In genomic region chr5:92195716-92196115, GRCm38 (mm10) we compare ENCODE assay signal across 10 mouse cellular contexts. TPM values are rescaled to one million over a fixed set of nuclear protein-coding genes. Genes with fewer than 3 reads are reported as not detected.
DNase-seq lines count a peak whose midpoint lies in the region; ATAC-seq and TF ChIP-seq lines count a peak whose summit lies in the region.
"Not testable (repeated sequence)": the region's sequence is repeated elsewhere in the genome, so short reads cannot be mapped to it uniquely, and the experiment has no call there.
"Had no signal": no experiment of that assay in that cellular context is flagged by ENCODE, and none has a peak within 500 bp of the region (broad histone marks: within the 10 kb centered on the region; RNA-seq: fewer than 3 reads in every experiment).

No protein-coding gene starts in this region.

- H3K4me2 ChIP-seq in forebrain, embryonic 14.5 days (ENCODE audit: low read length); hindbrain, embryonic 14.5 days (replicated peaks): not testable (repeated sequence)

- WGBS in forebrain, embryonic 14.5 days: 58% methylated on average over 2 of the region's 2 CpGs
- 46% methylated on average over 2 of the region's 2 CpGs for WGBS in hindbrain, embryonic 14.5 days

- H3K36me3 ChIP-seq in forebrain, embryonic 14.5 days (ENCODE audit: control insufficient read depth, insufficient read depth, low read length): peaks cover 74% of the 10 kb centered on the region
- peaks cover 71% of the 10 kb centered on the region for H3K36me3 ChIP-seq in hindbrain, embryonic 14.5 days (replicated peaks; ENCODE audit: control insufficient read depth, insufficient read depth)

- not testable (repeated sequence) for ATAC-seq in forebrain, embryonic 14.5 days
- ATAC-seq in hindbrain, embryonic 14.5 days (ENCODE audit: low FRiP score): 0 out of 2 replicates have a peak, but pooled peaks have one; percentile 67

- H3K27me3 ChIP-seq in forebrain, embryonic 14.5 days (replicated peaks; ENCODE audit: control insufficient read depth, insufficient read depth, low read length); hindbrain, embryonic 14.5 days (ENCODE audit: control insufficient read depth, insufficient read depth, low read length): not testable (repeated sequence)

- not testable (repeated sequence) for H3K9me3 ChIP-seq in forebrain, embryonic 14.5 days (replicated peaks; ENCODE audit: control insufficient read depth, low read length); hindbrain, embryonic 14.5 days (ENCODE audit: control insufficient read depth, low read length)

- not testable (repeated sequence) for H3K4me1 ChIP-seq in forebrain, embryonic 14.5 days (ENCODE audit: control insufficient read depth, insufficient read depth, low read length); hindbrain, embryonic 14.5 days (replicated peaks; ENCODE audit: control insufficient read depth, insufficient read depth, low read length)

- H3K9ac ChIP-seq in forebrain, embryonic 14.5 days (ENCODE audit: low read length); hindbrain, embryonic 14.5 days: not testable (repeated sequence)

- TF ChIP-seq CTCF in layer of hippocampus, adult 2 months (conservative IDR thresholded peaks at IDR 0.05): peak; percentile 80

- DNase-seq in NIH3T3 (ENCODE audit: low read depth): peak; percentile 59
- DNase-seq in cerebellum, adult 18-20 months: peak; percentile 18 to 27
- DNase-seq in forebrain, embryonic 14.5 days (ENCODE audit: low spot score): peak; percentile 46
- peak; percentile 67 for DNase-seq in hindbrain, embryonic 14.5 days (ENCODE audit: low spot score)
- DNase-seq in layer of hippocampus, adult 2 months (ENCODE audit: low spot score in 2 of 2): peak in 1 of 2 experiments; percentile 21
- peak; percentile 57 for DNase-seq in lung, postnatal 10 days
- peak; percentile 36 for DNase-seq in retina, postnatal 1 day

- H3K27ac ChIP-seq in forebrain, embryonic 14.5 days (ENCODE audit: low read depth, low read length); hindbrain, embryonic 14.5 days; layer of hippocampus, adult 2 months: not testable (repeated sequence)

- H3K4me3 ChIP-seq in forebrain, embryonic 14.5 days (ENCODE audit: low read depth, low read length); hindbrain, embryonic 14.5 days (replicated peaks; ENCODE audit: low read length); layer of hippocampus, adult 2 months: not testable (repeated sequence)

RNA-seq across cellular contexts. Expression of gene U90926, which starts 19.5 kb away (rescaled TPM):
- not detected in 2 replicates for polyA plus RNA-seq in forebrain, embryonic 14.5 days (2014; fragmentation: Nextera tagmentation; extraction: Ambion mirVana)
- polyA plus RNA-seq in hindbrain, embryonic 14.5 days (2014; fragmentation: Nextera tagmentation; extraction: Ambion mirVana): not detected in 2 replicates
- total RNA-seq in layer of hippocampus, adult 2 months (2021): not detected
- total RNA-seq: heart, postnatal 25 days had no signal
- polyA plus RNA-seq: embryonic facial prominence, embryonic 12.5 days; liver, embryonic 16.5 days had no signal

RNA-seq across cellular contexts. Expression of gene Uso1, which starts 58.0 kb away (rescaled TPM):
- polyA plus RNA-seq in forebrain, embryonic 14.5 days (2014; fragmentation: Nextera tagmentation; extraction: Ambion mirVana): 30.1 and 32.0 TPM in 2 replicates
- 27.4 and 30.9 TPM in 2 replicates for polyA plus RNA-seq in hindbrain, embryonic 14.5 days (2014; fragmentation: Nextera tagmentation; extraction: Ambion mirVana)
- 10 to 100 TPM; 76.7 to 79.6 TPM for total RNA-seq in layer of hippocampus, adult 2 months (2021)
